Mouse (Mus musculus) heart, adult 2 months (tissue): ENCODE measurements around the gene Sfxn1.

Source experiments
- CTCF ChIP-seq: fragments of 200-600 bp; IDR thresholded peaks from 2 replicates; pipeline ENCODE4 v1.8.1; 2022; ENCODE audit warnings: antibody characterized with exemption, mild to moderate bottlenecking, moderate library complexity
- POLR2A ChIP-seq: fragments of 200-500 bp; IDR thresholded peaks from 2 replicates; pipeline ENCODE4 v1.6.1; 2011; ENCODE audit warnings: mild to moderate bottlenecking, low read depth, low read length, control low read depth; ENCODE audit not compliant: insufficient read depth

DNA sequence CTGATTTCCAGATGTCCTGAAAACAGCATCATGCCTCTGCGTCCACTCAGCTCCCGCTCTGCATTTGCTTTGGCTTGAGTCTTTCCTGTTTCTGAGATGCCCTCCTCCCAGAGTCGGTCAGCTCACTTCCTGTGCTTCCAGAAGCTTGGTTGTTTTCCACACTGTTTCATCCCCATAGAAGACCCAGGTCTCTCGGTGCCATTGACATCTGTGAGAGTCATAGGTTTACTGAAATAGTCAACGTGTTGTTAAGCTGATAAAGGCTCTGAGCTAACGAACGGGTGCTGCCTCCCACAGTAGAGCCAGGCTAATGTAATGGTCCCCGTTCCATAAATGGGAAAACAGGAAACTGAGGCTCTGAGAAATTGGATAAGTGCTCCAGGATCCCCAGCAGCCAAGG, 24.1 kb downstream of the Sfxn1 start:
- TF ChIP-seq CTCF (no peak), POLR2A (no peak)
